Mouse (Mus musculus) midbrain, embryonic 11.5 days (tissue): ENCODE data around the gene Trp63. TPM values are rescaled to one million over a fixed set of nuclear protein-coding genes. Genes with fewer than 3 reads are reported as not detected.

Experiments used
- ATAC-seq: fragments of 200-750 bp; cut with Nextera tagmentation; 2 replicates; pipeline ENCODE4 v1.8.0; 2017; ENCODE audit warnings: moderate TSS enrichment, moderate library complexity; ENCODE audit not compliant: low FRiP score
- DNase-seq: peaks from one replicate; pipeline ENCODE4 v3.0.0; 2015; ENCODE audit warnings: low spot score; ENCODE audit errors: missing footprints
- H3K27ac ChIP-seq: fragments of 300-500 bp; sonication (generic); 2 replicates; pipeline ENCODE4 v1.5.1; 2014; ENCODE audit warnings: low read depth, low read length
- H3K27me3 ChIP-seq: fragments of 300-500 bp; sonication (generic); 2 replicates; pipeline ENCODE4 v1.6.1; 2014; ENCODE audit warnings: mild to moderate bottlenecking, low read length, moderate library complexity, mixed read lengths; ENCODE audit not compliant: control insufficient read depth, insufficient read depth
- H3K36me3 ChIP-seq: fragments of 300-500 bp; sonication (generic); 2 replicates; pipeline ENCODE4 v1.6.1; 2014; ENCODE audit warnings: mild to moderate bottlenecking, low read length, moderate library complexity, mixed read lengths; ENCODE audit not compliant: control insufficient read depth, insufficient read depth
- H3K4me1 ChIP-seq: fragments of 300-500 bp; sonication (generic); 2 replicates; pipeline ENCODE4 v1.6.1; 2014; ENCODE audit warnings: low read length; ENCODE audit not compliant: control insufficient read depth, insufficient read depth
- H3K4me2 ChIP-seq: fragments of 300-500 bp; sonication (generic); 2 replicates; pipeline ENCODE4 v1.6.1; 2014; ENCODE audit warnings: mild to moderate bottlenecking, moderate library complexity
- H3K4me3 ChIP-seq: fragments of 300-500 bp; sonication (generic); 2 replicates; pipeline ENCODE4 v1.5.1; 2014; ENCODE audit warnings: low read depth, low read length
- H3K9ac ChIP-seq: fragments of 300-500 bp; sonication (generic); 2 replicates; pipeline ENCODE4 v1.6.1; 2014; ENCODE audit warnings: low read length
- H3K9me3 ChIP-seq: fragments of 300-500 bp; sonication (generic); 2 replicates; pipeline ENCODE4 v1.6.1; 2016; ENCODE audit warnings: low read length; ENCODE audit not compliant: control insufficient read depth
- WGBS: fragments of 180-500 bp; shearing (Covaris S2); extraction: QIAGEN DNeasy Blood & Tissue Kit; methylation state at CpG from one replicate; pipeline ENCODE4 v1.1.7; 2014; 5-methylcytosine and 5-hydroxymethylcytosine counted together
- polyA plus RNA-seq: library from polyadenylated mRNA; unstranded; fragments of >200 nt; fragmentation: Nextera tagmentation; extraction: Ambion mirVana; gene quantifications from 2 replicates; pipeline ENCODE4 v1.2.1, GENCODE M21; 2014

Gene Trp63
- polyA plus RNA-seq, 1 experiment from 2014 or later: 2.1 TPM

GRCm38 (mm10) chr16:25843625-25844024 lies 160.1 kb downstream of the Trp63 start:
- 91% methylated on average over 13 of the region's 13 CpGs for WGBS
- ATAC-seq: no peak
- H3K4me2 ChIP-seq: no peak overlapping the region
- no peaks in the 10 kb centered on the region for H3K27me3 ChIP-seq
- no peaks in the 10 kb centered on the region for H3K4me1 ChIP-seq
- H3K9me3 ChIP-seq: no peaks in the 10 kb centered on the region
- no peak for DNase-seq
- H3K36me3 ChIP-seq: no peaks in the 10 kb centered on the region
- H3K27ac ChIP-seq: no peak overlapping the region
- H3K4me3 ChIP-seq: no peak overlapping the region
- H3K9ac ChIP-seq: no peak overlapping the region

- no peak for ATAC-seq
- H3K9me3 ChIP-seq: no peaks in the 10 kb centered on the region
- no peaks in the 10 kb centered on the region for H3K4me1 ChIP-seq
- H3K4me3 ChIP-seq: no peak overlapping the region
- H3K27ac ChIP-seq: no peak overlapping the region
- H3K27me3 ChIP-seq: no peaks in the 10 kb centered on the region
- no peak for DNase-seq
- no peaks in the 10 kb centered on the region for H3K36me3 ChIP-seq
- WGBS: 91% methylated on average over 5 of the region's 5 CpGs
- H3K9ac ChIP-seq: no peak overlapping the region
- H3K4me2 ChIP-seq: no peak overlapping the region
These were observed 163.0 kb downstream of the Trp63 start for GRCm38 (mm10) chr16:25846611-25847010.

GRCm38 (mm10) chr16:25848474-25848873 lies 164.9 kb downstream of the Trp63 start:
- H3K9me3 ChIP-seq: no peaks in the 10 kb centered on the region
- H3K4me1 ChIP-seq: no peaks in the 10 kb centered on the region
- WGBS: 75% methylated on average over 2 of the region's 2 CpGs
- H3K27me3 ChIP-seq: no peaks in the 10 kb centered on the region
- H3K36me3 ChIP-seq: no peaks in the 10 kb centered on the region
- H3K4me3 ChIP-seq: no peak overlapping the region
- ATAC-seq (no peak), DNase-seq (no peak)
- no peak overlapping the region for H3K4me2 ChIP-seq
- H3K27ac ChIP-seq: no peak overlapping the region
- H3K9ac ChIP-seq: no peak overlapping the region

- no peaks in the 10 kb centered on the region for H3K4me1 ChIP-seq
- whole genome bisulfite sequencing: 85% methylated on average over 13 of the region's 13 CpGs
- no peak overlapping the region for H3K9ac ChIP-seq
- H3K36me3 ChIP-seq: no peaks in the 10 kb centered on the region
- H3K4me2 ChIP-seq: no peak overlapping the region
- ATAC-seq (no peak), DNase-seq (peak; percentile 39)
- H3K9me3 ChIP-seq: no peaks in the 10 kb centered on the region
- no peak overlapping the region for H3K4me3 ChIP-seq
- no peaks in the 10 kb centered on the region for H3K27me3 ChIP-seq
- H3K27ac ChIP-seq: no peak overlapping the region
These were observed 166.3 kb downstream of the Trp63 start for GRCm38 (mm10) chr16:25849593-25850464.

- no peaks in the 10 kb centered on the region for H3K27me3 ChIP-seq
- ATAC-seq (no peak), DNase-seq (no peak)
- 88% methylated on average over 8 of the region's 8 CpGs for WGBS
- no peaks in the 10 kb centered on the region for H3K9me3 ChIP-seq
- H3K9ac ChIP-seq: no peak overlapping the region
- no peak overlapping the region for H3K27ac ChIP-seq
- H3K4me3 ChIP-seq: no peak overlapping the region
- no peak overlapping the region for H3K4me2 ChIP-seq
- H3K4me1 ChIP-seq: peaks cover 5% of the 10 kb centered on the region
- H3K36me3 ChIP-seq: no peaks in the 10 kb centered on the region
These were observed 177.4 kb downstream of the Trp63 start for GRCm38 (mm10) chr16:25860731-25861505.

GRCm38 (mm10) chr16:25865096-25865869 lies 181.7 kb downstream of the Trp63 start:
- H3K27ac ChIP-seq: no peak overlapping the region
- H3K4me1 ChIP-seq: no peaks in the 10 kb centered on the region; the same call in 1 of the 2 replicates
- H3K4me3 ChIP-seq: no peak overlapping the region
- no peaks in the 10 kb centered on the region for H3K9me3 ChIP-seq
- no peaks in the 10 kb centered on the region for H3K36me3 ChIP-seq
- H3K9ac ChIP-seq: no peak overlapping the region
- WGBS: 59% methylated on average over 7 of the region's 7 CpGs
- no peak for DNase-seq
- no peak overlapping the region for H3K4me2 ChIP-seq
- H3K27me3 ChIP-seq: no peaks in the 10 kb centered on the region
- no peak for ATAC-seq

GRCm38 (mm10) chr16:25871503-25871902 lies 187.9 kb downstream of the Trp63 start:
- 79% methylated on average over 1 of the region's 1 CpGs for WGBS

GRCm38 (mm10) chr16:25875681-25876080 lies 192.1 kb downstream of the Trp63 start:
- H3K27me3 ChIP-seq: no peaks in the 10 kb centered on the region
- H3K4me1 ChIP-seq: no peaks in the 10 kb centered on the region
- ATAC-seq (no peak), DNase-seq (no peak)
- WGBS: 100% methylated on average over 2 of the region's 2 CpGs
- no peak overlapping the region for H3K4me2 ChIP-seq
- no peaks in the 10 kb centered on the region for H3K36me3 ChIP-seq
- H3K27ac ChIP-seq: no peak overlapping the region
- H3K9ac ChIP-seq: no peak overlapping the region
- H3K4me3 ChIP-seq: no peak overlapping the region
- no peaks in the 10 kb centered on the region for H3K9me3 ChIP-seq

More at GRCm38 (mm10) chr16:25871503-25871902, 187.9 kb downstream of the Trp63 start:
- no peak overlapping the region for H3K27ac ChIP-seq
- H3K4me3 ChIP-seq: no peak overlapping the region
- ATAC-seq (no peak), DNase-seq (no peak)
- no peaks in the 10 kb centered on the region for H3K9me3 ChIP-seq
- no peaks in the 10 kb centered on the region for H3K27me3 ChIP-seq
- H3K9ac ChIP-seq: no peak overlapping the region
- no peak overlapping the region for H3K4me2 ChIP-seq
- H3K36me3 ChIP-seq: no peaks in the 10 kb centered on the region
- H3K4me1 ChIP-seq: no peaks in the 10 kb centered on the region
